Mouse (Mus musculus): ENCODE measurements at regions not wholly inside any gene's neighbourhood (a gene's known extent, or its start where the extent isn't known, plus 50 kb on each side); places are given as distances from the start of the nearest gene placed in this dataset.
A peak's percentile ranks its signal among the peaks of the same experiment; 100 is the strongest.

- no peak for DNase-seq (ENCODE audit: low read depth, low spot score)
Observed at GRCm38 (mm10) chr8:89658998-89659944, 615.3 kb upstream of the Sall1 start.

DNA sequence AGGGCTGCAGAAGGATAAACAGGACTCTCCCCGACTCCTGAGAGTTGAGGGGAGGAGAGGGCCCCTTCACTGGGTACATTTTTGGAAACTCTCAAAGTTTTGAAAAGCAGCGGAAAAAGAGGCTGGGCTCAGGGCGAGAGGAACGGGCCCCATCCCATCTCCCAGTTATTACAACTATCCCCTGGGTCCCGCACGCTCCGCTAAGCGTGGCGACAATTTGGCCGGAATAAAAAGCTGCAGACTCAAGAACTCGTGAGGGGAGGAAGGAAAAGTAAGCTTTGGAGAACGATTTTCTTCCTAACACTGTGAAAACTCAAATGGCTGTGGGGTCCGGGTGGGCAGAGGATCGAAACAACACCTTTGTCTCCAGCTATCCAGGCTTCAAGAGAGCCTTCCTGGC lies 611.4 kb upstream of the Sall1 start:
- no peak for DNase-seq (ENCODE audit: low read depth, low spot score)

GRCm38 (mm10) chr8:89649207-89649890 lies 605.4 kb upstream of the Sall1 start:
- no peak for DNase-seq (ENCODE audit: low read depth, low spot score)

- no peak for DNase-seq (ENCODE audit: low read depth, low spot score)
Observed at GRCm38 (mm10) chr8:89646946-89647345, 603.0 kb upstream of the Sall1 start.

DNA sequence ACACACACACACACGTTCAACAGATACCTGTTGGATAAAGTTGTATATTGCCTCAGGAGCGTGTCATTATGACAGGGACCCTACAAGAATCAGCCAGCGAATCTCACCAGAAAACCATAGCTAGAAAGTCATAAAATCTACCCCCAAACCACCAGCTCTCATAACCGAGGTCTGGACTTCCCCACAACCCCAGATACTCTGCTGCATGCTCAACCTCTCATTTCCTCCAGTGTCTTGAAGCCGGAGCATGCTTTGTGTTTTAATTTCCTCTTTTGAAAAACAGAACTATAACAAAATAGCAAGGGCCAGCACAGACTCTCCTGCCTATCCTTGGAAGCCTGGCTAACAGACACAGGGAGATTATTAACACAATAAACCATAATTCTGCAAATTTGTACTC lies 597.4 kb upstream of the Sall1 start:
- DNase-seq (ENCODE audit: low read depth, low spot score), result no peak

GRCm38 (mm10) chr8:89634864-89635263 lies 590.9 kb upstream of the Sall1 start:
- no peak for DNase-seq (ENCODE audit: low read depth, low spot score)

GRCm38 (mm10) chr8:89632304-89632703 lies 588.3 kb upstream of the Sall1 start:
- no peak for DNase-seq (ENCODE audit: low read depth, low spot score)

GRCm38 (mm10) chr8:89630540-89630939 lies 586.6 kb upstream of the Sall1 start:
- no peak for DNase-seq (ENCODE audit: low read depth, low spot score)

- DNase-seq (ENCODE audit: low read depth, low spot score), result no peak
Observed at GRCm38 (mm10) chr8:89618089-89618488, 574.1 kb upstream of the Sall1 start.

DNA sequence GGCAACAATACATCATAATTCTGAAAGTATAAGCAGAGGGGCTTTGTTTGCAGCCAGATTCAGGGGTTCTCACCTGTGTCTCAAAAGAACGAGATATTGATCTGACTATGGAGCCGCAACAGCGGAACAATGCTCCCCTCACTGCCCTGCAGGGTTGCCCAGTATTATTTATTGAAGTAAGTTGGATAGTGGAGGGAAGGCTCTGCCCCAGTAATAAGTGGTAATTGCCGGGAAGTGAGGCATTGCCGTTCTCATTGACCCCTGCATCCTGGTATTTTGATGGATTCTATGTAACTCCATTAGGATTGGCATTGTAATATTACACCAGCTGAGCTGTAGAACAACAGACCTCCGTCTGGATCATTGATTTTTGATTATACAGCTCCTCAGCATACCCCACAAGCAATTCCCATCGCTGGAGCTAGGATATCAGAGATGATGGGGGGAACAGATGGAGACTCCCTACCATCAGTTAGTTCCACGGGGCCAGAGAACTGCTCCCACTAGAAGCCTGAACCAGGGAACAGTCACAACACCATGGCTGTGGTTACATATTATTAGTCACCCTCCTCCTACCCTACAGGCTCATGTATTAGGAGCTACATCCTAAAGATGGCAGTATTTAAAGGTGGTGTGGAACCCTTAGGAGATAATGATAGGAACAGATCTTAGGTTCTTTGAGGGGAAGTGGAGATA lies 572.0 kb upstream of the Sall1 start:
- DNase-seq (ENCODE audit: low read depth, low spot score), result no peak

- no peak for DNase-seq (ENCODE audit: low read depth, low spot score)
Observed at GRCm38 (mm10) chr8:89609074-89609473, 565.1 kb upstream of the Sall1 start.

GRCm38 (mm10) chr8:89605905-89606468 lies 562.0 kb upstream of the Sall1 start:
- DNase-seq (ENCODE audit: low read depth, low spot score), result no peak

- DNase-seq (ENCODE audit: low read depth, low spot score), result no peak
Observed at GRCm38 (mm10) chr8:89604461-89604860, 560.5 kb upstream of the Sall1 start.

- DNase-seq (ENCODE audit: low read depth, low spot score), result no peak
Observed at GRCm38 (mm10) chr8:89596380-89596779, 552.4 kb upstream of the Sall1 start.

DNA sequence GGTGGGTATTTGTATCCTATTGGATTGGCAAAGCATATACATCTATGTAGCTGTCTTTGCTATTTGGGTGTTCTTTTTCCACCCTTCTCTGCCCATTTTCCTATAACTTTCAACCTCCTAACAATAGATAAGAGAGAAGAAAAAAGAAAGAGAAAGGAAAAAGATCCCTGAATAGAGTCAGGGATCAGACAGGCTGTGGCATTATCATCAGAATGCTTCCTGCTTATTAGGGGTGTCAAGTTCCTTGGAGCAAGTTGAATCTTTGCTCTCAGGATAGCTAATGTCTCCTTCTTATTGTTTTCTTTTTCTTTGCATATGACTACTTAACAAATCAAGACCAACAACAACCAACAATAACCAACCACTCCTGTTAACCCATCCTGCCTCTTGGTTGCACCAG lies 539.1 kb upstream of the Sall1 start:
- no peak for DNase-seq (ENCODE audit: low read depth, low spot score)

- DNase-seq (ENCODE audit: low read depth, low spot score), result no peak
Observed at GRCm38 (mm10) chr8:89582566-89582965, 538.6 kb upstream of the Sall1 start.

- peak; percentile 50 for DNase-seq (ENCODE audit: low read depth, low spot score)
Observed at GRCm38 (mm10) chr8:89571816-89572215, 527.9 kb upstream of the Sall1 start.

DNA sequence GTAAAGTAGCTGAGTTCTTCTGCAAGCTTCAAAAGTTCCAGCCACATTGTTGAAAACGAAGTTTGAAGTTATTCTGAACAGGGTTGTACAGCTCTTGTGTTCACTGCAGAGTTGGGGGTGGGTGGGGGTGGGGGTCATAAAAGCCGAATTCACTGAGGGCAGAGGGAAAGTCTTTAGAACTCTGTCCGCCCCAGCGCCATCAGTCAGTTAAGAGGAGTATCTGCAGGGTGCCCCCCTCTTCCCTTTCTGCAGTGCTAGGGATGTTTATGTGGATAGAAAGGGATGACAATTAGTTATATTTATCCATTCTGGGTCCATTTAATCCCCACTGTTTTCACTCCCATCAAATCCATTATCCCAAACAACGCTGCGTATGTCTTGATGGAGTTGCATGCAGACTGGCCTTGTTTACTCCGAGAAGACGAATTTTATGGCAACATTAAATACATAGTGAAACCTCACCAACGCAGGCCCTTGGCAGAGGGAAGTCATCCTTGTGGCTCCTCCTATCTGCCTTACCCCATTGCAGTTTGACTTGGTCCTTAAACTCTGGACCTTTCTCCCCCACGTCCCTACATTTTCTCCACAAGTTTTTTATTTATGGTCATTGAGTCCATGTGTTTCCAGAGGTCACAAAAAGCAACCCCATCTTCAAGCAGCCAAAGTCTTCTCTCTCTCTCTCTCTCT lies 526.8 kb upstream of the Sall1 start:
- no peak for DNase-seq (ENCODE audit: low read depth, low spot score)

DNA sequence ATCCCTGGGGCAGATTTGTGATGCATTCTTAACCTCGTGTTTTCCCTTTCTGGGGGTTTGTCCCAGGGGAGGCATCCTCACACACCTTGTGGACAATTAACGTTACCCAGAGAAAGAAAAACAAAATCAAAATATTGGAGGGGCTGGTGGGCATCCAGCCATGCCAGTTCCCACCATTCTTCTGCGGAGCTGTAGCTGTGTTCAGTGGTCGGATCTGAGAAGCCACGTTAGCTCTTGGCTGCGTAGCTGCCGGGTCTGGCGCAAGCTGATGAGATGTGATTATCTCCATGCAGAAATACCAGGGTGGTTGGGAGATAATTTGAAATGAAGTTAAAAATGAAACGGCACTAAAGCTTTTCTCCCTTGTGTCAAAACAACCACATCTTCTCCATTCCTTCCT lies 525.4 kb upstream of the Sall1 start:
- DNase-seq (ENCODE audit: low read depth, low spot score), result no peak

DNA sequence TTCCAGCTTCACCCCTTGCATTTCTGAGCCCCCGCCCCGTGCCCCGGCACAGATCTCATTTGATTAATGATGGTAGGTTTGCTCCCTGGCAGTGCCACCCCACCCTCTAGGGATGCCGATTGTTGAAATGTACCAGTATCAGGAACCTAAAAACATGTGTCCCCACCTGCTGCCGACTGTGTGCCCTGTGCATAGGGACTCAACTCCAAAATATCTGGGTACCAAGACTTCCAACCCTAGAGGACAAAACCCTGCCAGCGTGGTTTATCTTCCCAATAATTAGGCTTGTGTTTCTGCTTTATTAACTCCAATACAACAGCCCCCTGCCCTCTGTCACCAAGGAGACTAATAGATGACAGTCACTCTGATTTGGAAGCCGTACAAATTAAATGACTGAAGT lies 524.7 kb upstream of the Sall1 start:
- no peak for DNase-seq (ENCODE audit: low read depth, low spot score)

DNA sequence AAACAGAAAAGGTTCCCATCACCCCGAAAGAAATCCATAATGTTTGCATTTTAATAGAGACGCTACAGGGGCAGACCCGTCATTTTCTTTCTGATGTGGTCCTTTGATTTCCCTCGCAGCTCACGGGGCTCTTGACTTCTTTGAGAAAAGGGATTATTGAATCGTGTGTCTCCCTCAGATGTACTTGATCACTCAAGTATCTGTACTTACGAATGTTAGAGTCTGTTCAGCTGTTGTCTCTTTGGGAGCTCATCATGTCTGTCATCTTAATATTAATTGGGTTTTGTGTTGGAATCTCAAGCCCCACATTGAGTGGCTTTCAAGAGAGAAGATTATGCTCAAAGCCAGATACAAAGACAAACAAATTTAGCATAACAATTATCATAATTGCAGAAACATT lies 523.0 kb upstream of the Sall1 start:
- DNase-seq (ENCODE audit: low read depth, low spot score), result no peak
